Mouse (Mus musculus) ES-E14 (cell line): Measurements from ENCODE around the gene Krt12.

Source experiments
- CHD2 ChIP-seq: IDR thresholded peaks from 2 replicates; pipeline ENCODE4 v1.6.1; 2014; ENCODE audit warnings: mild to moderate bottlenecking, low read depth, low read length, inconsistent platforms
- HCFC1 ChIP-seq: IDR thresholded peaks from 2 replicates; pipeline ENCODE4 v1.6.1; 2012; ENCODE audit warnings: low read length, inconsistent platforms, borderline replicate concordance; ENCODE audit not compliant: insufficient read depth
- MAFK ChIP-seq: IDR thresholded peaks from 2 replicates; pipeline ENCODE4 v1.6.1; 2014; ENCODE audit warnings: mild to moderate bottlenecking, low read depth, low read length, inconsistent platforms; ENCODE audit not compliant: insufficient read depth
- ZC3H11A ChIP-seq: IDR thresholded peaks from 2 replicates; pipeline ENCODE4 v1.6.1; 2012; ENCODE audit warnings: low read depth, mild to moderate bottlenecking, inconsistent platforms, low read length, borderline replicate concordance
- ZNF384 ChIP-seq: IDR thresholded peaks from 2 replicates; pipeline ENCODE4 v1.6.1; 2012; ENCODE audit warnings: low read depth, low read length, inconsistent platforms

DNA sequence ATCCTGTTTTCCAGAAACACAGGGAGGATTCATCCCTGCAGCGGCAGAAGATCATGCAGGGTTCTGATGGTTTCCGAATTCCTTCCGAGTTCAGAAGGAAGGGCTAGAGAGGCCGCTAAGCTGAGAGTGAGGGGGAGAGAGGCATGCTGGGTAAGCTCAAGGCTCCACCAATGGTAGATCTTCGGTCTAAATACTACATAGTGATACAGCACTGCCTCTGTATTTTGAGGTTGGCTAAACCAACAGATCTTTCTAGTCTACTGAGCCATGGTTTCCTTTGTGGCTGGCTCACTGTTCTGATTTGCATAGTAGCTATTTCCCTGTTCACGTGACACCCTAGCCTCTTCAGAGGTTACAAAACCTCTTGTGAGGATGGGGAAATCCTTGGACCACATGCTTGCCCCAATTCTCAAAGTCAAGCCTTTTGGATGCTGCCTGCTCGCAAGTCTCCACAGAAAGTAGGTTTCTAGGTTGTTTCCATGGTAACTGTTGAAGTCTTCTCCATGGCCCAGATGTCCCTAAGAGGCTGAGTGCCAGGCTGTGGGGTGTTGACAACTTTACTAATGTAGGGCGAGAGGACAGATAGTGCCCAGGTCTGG lies 52.1 kb downstream of the Krt12 start:
- no peak for TF ChIP-seq MAFK
- no peak for TF ChIP-seq HCFC1
- no peak for TF ChIP-seq ZNF384
- no peak for TF ChIP-seq ZC3H11A
- no peak for TF ChIP-seq CHD2
